Mouse (Mus musculus) layer of hippocampus, adult 9-11 months (tissue): ENCODE data around the gene Ncs1.

Source experiments
- DNase-seq: peaks from one replicate; pipeline ENCODE4 v3.0.0; 2022

Ncs1 gene

DNA sequence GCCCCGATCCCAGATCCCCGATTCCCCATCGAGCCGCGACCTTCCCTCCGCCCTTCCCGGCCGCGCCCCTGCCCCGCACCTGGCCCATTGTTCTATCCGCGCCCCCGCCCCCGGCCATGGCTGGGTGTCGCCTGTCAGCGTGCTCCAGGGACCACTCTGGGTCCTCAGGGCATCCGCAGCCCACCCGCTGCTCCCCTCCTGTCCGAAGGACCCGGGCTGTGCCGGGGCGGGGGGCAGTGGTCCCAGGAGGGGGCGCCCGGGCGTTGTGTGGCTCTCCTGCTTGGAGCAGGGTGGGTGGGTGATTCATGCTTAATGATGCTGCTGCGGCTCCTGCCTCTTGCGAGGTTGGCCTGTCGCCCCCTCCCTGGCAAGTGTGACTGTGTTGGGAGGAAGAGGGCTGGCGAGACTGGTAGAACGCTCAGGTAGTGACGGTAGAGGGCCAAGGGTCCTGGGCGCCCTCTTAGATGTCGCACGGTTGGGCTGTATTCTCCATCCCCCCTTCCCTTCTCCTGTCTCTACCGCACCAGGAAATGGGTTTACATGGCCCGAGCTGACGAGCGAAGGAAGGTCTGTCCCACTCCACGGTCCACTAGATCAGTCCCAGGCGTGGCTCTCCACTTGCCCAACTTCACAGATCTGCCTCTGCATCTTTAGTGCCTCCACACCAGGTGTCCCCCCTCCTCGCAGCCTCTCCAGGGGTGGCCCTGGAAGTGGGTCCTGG lies 788 bp downstream of the Ncs1 start:
- DNase-seq, result no peak

DNA sequence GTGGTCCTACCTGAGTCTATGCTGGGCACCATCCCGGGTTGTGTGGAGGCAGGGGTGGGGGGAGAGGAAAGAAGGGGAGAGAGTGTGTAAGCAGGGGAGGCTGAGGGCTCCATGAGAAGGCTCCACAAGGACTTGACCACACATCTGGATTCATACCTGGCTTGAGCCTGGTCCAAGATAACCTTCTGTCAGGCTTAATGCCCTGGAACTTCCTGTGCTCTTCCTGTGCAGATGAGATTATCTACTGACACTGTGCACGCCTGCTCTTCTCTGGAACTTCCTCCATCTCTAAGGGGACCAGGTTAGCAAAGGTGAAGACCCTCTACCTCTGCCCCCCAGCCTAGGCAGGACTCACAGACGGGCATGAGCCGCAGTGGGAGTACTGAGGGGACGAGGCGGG lies 3.2 kb downstream of the Ncs1 start:
- no peak for DNase-seq

DNA sequence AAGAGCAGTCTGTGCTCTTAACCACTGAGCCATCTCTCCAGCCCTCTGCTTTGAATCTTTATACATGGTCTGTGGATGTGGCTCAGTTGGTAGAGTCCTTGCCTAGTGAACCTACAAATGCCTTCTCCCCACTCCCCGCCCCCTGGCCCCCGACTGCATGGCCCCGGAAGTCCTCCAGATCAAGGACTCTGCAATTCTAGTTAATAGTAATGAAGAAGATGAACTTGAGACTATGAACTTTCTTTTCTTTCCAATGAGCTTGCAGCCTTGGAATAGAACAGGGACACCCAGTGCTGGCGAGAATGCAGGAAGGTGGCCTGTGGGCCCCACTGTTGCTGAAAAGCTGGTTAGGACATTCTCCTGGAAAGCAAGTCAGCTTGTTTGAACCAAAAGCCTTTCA lies 6.5 kb downstream of the Ncs1 start:
- DNase-seq, result no peak

GRCm38 (mm10) chr2:31253463-31253862 lies 7.8 kb downstream of the Ncs1 start:
- DNase-seq, result no peak

DNA sequence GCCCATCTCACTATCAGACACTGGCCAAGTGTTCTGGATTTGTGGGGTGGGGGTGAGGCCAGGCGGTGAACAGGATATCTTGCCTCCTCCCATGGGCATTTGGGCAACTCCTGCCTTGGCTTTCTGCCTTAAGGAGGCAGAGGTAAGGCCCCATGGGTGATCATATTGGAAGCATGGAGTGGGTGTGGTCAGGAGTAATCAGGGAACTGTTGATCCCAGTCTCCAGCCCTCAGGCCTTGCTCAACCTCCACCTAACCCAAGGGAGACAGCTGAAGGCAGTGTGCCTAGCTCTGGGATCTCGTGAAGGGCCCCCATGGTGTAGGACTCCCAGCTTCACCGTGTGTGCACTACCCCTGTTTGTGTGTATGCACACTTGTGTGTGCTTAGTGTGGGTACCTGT lies 9.2 kb downstream of the Ncs1 start:
- DNase-seq, result no peak

DNA sequence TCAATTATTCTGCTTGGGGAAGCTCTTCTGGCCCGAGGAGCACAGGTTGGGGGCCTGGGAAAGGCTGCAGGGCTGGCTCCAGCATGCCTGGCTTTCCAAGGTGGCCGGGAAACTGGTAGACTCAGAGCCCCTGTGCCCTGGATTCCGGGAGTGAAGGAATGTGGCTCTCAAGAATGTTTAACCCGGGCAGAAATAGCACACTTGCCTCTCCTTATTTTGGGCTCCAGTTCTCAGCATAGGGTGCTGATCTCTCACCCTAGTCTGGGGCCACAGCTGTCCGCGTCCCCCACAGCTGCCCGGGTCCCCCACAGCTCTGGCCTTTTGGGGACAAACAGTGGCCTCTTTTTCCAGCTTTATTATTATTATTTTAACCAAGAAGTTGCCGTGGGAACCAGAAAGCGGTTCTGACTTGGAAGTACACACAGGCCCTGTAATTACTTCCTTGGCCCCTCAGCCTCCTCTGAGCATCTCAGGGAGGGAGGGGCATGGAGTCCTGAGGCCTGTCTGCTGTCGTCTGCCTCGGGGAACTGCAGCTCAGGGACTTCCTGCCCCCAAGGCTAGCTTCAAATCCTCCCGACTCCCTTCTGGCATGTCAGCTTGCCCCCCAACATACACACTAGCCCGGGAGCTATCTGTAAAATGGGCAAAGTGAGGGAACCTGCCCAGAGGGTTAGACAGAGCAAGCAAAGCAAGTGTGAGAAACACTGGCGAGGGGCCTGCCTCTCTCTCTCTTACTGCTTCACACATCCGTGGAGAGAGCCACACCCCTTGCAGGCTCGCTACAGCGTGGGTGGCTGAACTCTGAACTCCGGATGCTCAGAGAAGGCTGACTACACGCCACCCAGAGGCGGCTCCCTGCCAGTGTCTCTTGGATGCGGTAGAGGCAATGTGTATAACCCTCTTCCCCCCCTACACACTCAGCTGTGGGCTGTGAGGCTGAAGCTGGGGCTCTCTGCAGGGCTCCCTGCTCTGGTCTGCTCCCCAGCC lies 10.6 kb downstream of the Ncs1 start:
- DNase-seq, result peak; percentile 84

GRCm38 (mm10) chr2:31257096-31257495 lies 11.5 kb downstream of the Ncs1 start:
- peak; percentile 83 for DNase-seq

GRCm38 (mm10) chr2:31258609-31259366 lies 13.2 kb downstream of the Ncs1 start:
- DNase-seq, result peak; percentile 90

GRCm38 (mm10) chr2:31259367-31259920 lies 13.8 kb downstream of the Ncs1 start:
- DNase-seq, result no peak

GRCm38 (mm10) chr2:31260549-31260948 lies 14.9 kb downstream of the Ncs1 start:
- DNase-seq, result no peak

GRCm38 (mm10) chr2:31263039-31263461 lies 17.4 kb downstream of the Ncs1 start:
- DNase-seq, result peak; percentile 86

GRCm38 (mm10) chr2:31263746-31264378 lies 18.2 kb downstream of the Ncs1 start:
- peak; percentile 93 for DNase-seq

GRCm38 (mm10) chr2:31267447-31267846 lies 21.8 kb downstream of the Ncs1 start:
- DNase-seq, result no peak

GRCm38 (mm10) chr2:31268631-31269030 lies 23.0 kb downstream of the Ncs1 start:
- DNase-seq, result no peak

- DNase-seq, result no peak
These were observed 23.6 kb downstream of the Ncs1 start for GRCm38 (mm10) chr2:31269188-31269587.

DNA sequence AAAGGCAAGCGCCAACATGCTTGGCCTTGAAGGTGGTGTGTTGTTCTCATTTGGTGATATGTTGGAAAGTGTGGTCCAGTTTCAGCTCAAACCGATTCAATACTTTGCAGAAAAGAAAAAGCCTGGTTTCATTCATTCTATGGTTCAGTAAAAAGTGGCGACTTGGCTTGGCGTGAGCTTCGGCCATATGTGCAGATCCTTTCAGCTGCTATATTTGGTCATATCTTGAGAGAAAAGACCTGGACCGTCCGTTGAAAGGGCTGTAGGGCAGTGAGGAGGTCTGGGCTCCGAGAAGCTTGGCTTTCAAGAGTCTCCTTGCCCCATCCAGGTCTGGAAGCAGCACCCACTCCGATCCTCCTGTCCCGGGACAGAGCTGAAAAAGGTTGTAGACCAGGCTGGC lies 24.2 kb downstream of the Ncs1 start:
- DNase-seq, result no peak

GRCm38 (mm10) chr2:31270470-31270869 lies 24.8 kb downstream of the Ncs1 start:
- no peak for DNase-seq

DNA sequence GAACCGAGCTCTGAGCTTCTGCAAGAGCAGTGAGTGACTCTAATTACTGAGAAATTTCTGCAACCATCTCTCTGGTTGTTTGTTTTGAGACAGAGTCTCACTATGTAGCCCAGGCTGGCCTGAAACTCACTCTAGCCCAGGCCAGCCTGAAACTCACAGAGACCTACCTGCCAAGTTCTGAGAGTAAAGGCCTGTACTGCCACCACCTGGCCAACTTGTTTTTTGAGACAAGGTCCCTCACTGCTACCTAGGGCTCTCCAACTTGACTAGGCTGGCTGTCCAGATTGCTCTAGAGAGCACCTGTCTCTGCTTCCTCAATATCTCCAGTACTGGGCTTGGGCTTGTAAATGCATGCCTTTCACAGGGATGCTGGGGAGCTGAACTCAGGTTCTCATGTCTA lies 25.4 kb downstream of the Ncs1 start:
- no peak for DNase-seq

DNA sequence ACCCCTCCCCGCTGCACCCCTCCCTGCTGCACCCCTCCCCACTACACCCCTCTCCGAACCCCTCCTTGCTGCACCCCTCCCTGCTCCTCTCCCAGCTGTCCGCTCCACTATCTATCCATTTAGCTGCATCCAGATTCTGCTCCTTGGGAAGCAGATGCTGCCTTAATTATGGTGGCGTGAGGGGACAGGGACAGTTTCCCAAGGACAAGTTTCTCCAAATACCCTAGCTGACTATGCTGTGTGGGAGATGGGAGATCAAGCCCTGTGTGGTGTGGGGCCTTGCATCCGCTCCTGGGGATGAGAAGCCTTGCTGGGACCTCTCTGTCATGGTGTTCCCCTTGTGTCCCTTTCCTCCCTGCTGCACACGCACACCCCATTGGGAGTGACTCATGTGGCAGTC lies 29.4 kb downstream of the Ncs1 start:
- no peak for DNase-seq

DNA sequence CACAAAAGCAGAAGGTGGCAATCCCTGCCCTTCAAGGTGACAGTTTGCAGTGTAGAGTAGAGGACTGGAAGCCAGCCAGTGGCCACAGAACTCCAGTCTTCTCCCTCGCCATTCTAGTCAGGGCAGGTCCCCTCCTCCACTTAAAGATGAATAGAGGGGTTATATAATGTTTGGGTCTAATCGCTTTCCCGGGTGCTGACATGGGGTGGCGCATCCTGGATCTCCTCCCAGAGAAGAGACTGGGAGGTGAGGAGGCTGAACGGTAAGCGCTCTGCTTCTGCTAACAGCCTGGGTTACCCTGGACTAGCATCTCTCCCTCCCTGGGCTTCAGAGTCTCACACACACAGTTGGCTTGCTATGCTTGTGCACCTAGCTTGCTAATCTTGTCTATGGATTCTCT lies 32.2 kb downstream of the Ncs1 start:
- DNase-seq, result no peak

- DNase-seq, result peak; percentile 65
These were observed 32.9 kb downstream of the Ncs1 start for GRCm38 (mm10) chr2:31278483-31278882.

DNA sequence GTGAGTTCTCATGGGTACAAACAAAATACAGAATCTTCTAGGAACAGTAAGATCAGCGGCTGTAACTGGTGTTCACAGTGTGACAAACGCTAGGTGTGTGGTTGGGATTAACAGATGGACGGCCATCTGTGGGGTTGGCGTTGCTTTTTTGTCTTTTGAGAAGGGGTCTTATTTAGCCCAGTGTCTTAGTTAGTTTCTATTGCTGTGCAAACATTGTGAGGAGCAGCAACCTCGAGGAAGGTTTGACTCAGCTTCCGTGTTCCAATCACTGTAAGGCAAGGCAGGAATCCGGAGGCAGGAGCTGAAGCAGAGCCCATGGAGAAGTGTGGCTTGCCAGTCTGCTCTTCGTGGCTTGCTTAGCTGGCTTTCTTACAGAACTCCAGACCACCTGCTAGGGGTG lies 35.5 kb downstream of the Ncs1 start:
- no peak for DNase-seq
